Mouse (Mus musculus) liver, adult 2 months (tissue): ENCODE results near the gene Tsnaxip1.

Source experiments
- CTCF ChIP-seq: fragments of 200-500 bp; IDR thresholded peaks from 2 replicates; pipeline ENCODE4 v1.5.1; 2011; ENCODE audit warnings: low read depth, low read length, control low read depth
- POLR2A ChIP-seq: fragments of 200-500 bp; IDR thresholded peaks from 2 replicates; pipeline ENCODE4 v1.6.1; 2011; ENCODE audit warnings: low read length, control low read depth; ENCODE audit not compliant: insufficient read depth; ENCODE audit errors: extremely low read depth

DNA sequence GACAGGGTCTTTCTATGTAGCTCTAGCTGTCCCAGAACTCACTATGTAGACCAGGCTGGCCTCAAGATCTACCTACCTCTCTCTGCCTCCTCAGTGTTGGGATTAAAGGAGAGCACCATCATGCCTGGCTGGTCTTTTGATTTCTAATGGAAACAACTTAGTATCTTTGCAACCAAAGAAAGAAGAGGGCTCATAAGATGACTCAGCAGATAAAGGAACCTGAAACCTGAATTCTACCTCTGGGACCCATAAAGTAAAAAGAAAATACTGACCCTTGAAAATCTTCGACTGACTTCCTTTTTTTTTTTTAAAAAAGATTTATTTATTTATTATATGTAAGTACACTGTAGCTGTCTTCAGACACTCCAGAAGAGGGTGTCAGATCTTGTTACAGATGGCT, 21.6 kb upstream of the Tsnaxip1 start:
- no peak for TF ChIP-seq POLR2A
- TF ChIP-seq CTCF, result no peak
